Comparison of ENCODE assay signal across 19 mouse cellular contexts in genomic region chr10:43769026-43769425, GRCm38 (mm10).
"Had no signal": no experiment of that assay in that cellular context is flagged by ENCODE, and none has a peak within 500 bp of the region (broad histone marks: within the 10 kb centered on the region; RNA-seq: fewer than 3 reads in every experiment).

No protein-coding gene starts in this region.

- ATAC-seq: midbrain, embryonic 16.5 days had no signal

- H3K4me3 ChIP-seq: liver, embryonic 15.5 days; midbrain, embryonic 10.5 days; midbrain, embryonic 12.5 days; myocyte; neural tube, embryonic 13.5 days; neural tube, embryonic 15.5 days had no signal

- DNase-seq: lung, adult 18-20 months; lung, embryonic 14.5 days; lung, postnatal 10 days; lung, postnatal 4 days; midbrain, embryonic 14.5 days; retina, postnatal 1 day; right cerebral cortex, adult 18-20 months; right cerebral cortex, postnatal 25 days; right cerebral cortex, postnatal 4 days; thymus, adult 2 months; thymus, postnatal 25 days; thymus, postnatal 4 days had no signal

- H3K36me3 ChIP-seq: liver, embryonic 15.5 days; midbrain, embryonic 10.5 days; midbrain, embryonic 12.5 days; neural tube, embryonic 13.5 days; neural tube, embryonic 15.5 days had no signal

- H3K9me3 ChIP-seq: liver, embryonic 15.5 days; midbrain, embryonic 10.5 days; midbrain, embryonic 12.5 days; neural tube, embryonic 13.5 days; neural tube, embryonic 15.5 days had no signal

- H3K27me3 ChIP-seq: liver, embryonic 15.5 days; midbrain, embryonic 12.5 days; neural tube, embryonic 13.5 days; neural tube, embryonic 15.5 days had no signal

- H3K4me2 ChIP-seq: liver, embryonic 15.5 days; lung, embryonic 14.5 days; midbrain, embryonic 12.5 days; neural tube, embryonic 13.5 days; neural tube, embryonic 15.5 days had no signal

- H3K27ac ChIP-seq: liver, embryonic 15.5 days; midbrain, embryonic 10.5 days; midbrain, embryonic 12.5 days; neural tube, embryonic 13.5 days; neural tube, embryonic 15.5 days had no signal

- H3K4me1 ChIP-seq: midbrain, embryonic 10.5 days; midbrain, embryonic 12.5 days; neural tube, embryonic 13.5 days; neural tube, embryonic 15.5 days had no signal

- H3K9ac ChIP-seq: liver, embryonic 15.5 days; lung, embryonic 14.5 days; midbrain, embryonic 12.5 days; neural tube, embryonic 13.5 days; neural tube, embryonic 15.5 days had no signal
